Mouse (Mus musculus): ENCODE results near the gene Ugt8a. TPM values are rescaled to one million over a fixed set of nuclear protein-coding genes. Genes with fewer than 3 reads are reported as not detected.

The Ugt8a gene
- polyA plus RNA-seq, 1 experiment = 2.2 TPM

- Histone ChIP-seq H3K4me1 (ENCODE audit: control insufficient read depth, insufficient read depth, low read length) (no peaks in the 10 kb centered on the region), H3K4me3 (ENCODE audit: control insufficient read depth, low read depth, low read length) (no peak overlapping the region), H3K36me3 (ENCODE audit: control insufficient read depth, insufficient read depth, low read length) (no peaks in the 10 kb centered on the region), H3K27ac (ENCODE audit: control insufficient read depth, insufficient read depth, low read depth, low read length) (no peak overlapping the region), H3K27me3 (ENCODE audit: control insufficient read depth, insufficient read depth, low read length) (no peaks in the 10 kb centered on the region)
- TF ChIP-seq CTCF (IDR thresholded peaks at IDR 0.05; ENCODE audit: control insufficient read depth, insufficient read depth, insufficient replicate concordance, low read depth, low read length) (no peak), POLR2A (IDR thresholded peaks at IDR 0.05; ENCODE audit: control insufficient read depth, low read depth, low read length) (no peak)
These were observed 17.5 kb downstream of the Ugt8a start for GRCm38 (mm10) chr3:125920876-125921275.

DNA sequence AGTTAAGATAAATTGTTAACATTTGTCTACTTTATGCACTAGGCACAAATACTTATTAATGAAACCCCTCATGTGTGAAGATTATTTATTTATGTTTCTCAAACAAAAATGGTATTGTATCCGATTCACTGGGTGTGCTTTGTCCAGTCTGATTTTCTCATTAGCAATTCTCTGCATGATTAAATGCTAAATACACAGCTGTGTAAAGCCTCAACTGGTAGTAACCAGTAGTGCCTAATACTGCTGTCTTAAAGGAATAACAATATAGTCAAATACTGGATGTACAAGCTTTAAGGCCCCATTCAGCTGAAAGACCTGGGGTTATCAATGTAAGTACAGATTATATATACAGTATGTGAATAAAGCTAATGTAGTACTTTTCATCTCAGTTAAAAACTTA lies 39.4 kb downstream of the Ugt8a start:
- Histone ChIP-seq H3K27me3 (ENCODE audit: control insufficient read depth, insufficient read depth, low read length) (no peaks in the 10 kb centered on the region), H3K4me3 (ENCODE audit: control insufficient read depth, low read depth, low read length) (no peak overlapping the region), H3K36me3 (ENCODE audit: control insufficient read depth, insufficient read depth, low read length) (no peaks in the 10 kb centered on the region), H3K27ac (ENCODE audit: control insufficient read depth, insufficient read depth, low read depth, low read length) (no peak overlapping the region), H3K4me1 (ENCODE audit: control insufficient read depth, insufficient read depth, low read length) (no peaks in the 10 kb centered on the region)
- TF ChIP-seq CTCF (IDR thresholded peaks at IDR 0.05; ENCODE audit: control insufficient read depth, insufficient read depth, insufficient replicate concordance, low read depth, low read length) (no peak), POLR2A (IDR thresholded peaks at IDR 0.05; ENCODE audit: control insufficient read depth, low read depth, low read length) (no peak)

GRCm38 (mm10) chr3:125887109-125887508 lies 51.3 kb downstream of the Ugt8a start:
- Histone ChIP-seq H3K36me3 (ENCODE audit: control insufficient read depth, insufficient read depth, low read length) (no peaks in the 10 kb centered on the region), H3K27me3 (ENCODE audit: control insufficient read depth, insufficient read depth, low read length) (no peaks in the 10 kb centered on the region)

GRCm38 (mm10) chr3:125884879-125885278 lies 53.5 kb downstream of the Ugt8a start:
- Histone ChIP-seq H3K27me3 (ENCODE audit: control insufficient read depth, insufficient read depth, low read length) (no peaks in the 10 kb centered on the region), H3K4me1 (ENCODE audit: control insufficient read depth, insufficient read depth, low read length) (no peaks in the 10 kb centered on the region), H3K27ac (ENCODE audit: control insufficient read depth, insufficient read depth, low read depth, low read length) (no peak overlapping the region), H3K4me3 (ENCODE audit: control insufficient read depth, low read depth, low read length) (no peak overlapping the region), H3K36me3 (ENCODE audit: control insufficient read depth, insufficient read depth, low read length) (no peaks in the 10 kb centered on the region)
- TF ChIP-seq CTCF (IDR thresholded peaks at IDR 0.05; ENCODE audit: control insufficient read depth, insufficient read depth, insufficient replicate concordance, low read depth, low read length) = no peak
- TF ChIP-seq POLR2A (IDR thresholded peaks at IDR 0.05; ENCODE audit: control insufficient read depth, low read depth, low read length) = no peak

More at GRCm38 (mm10) chr3:125887109-125887508, 51.3 kb downstream of the Ugt8a start:
- Histone ChIP-seq H3K27ac (ENCODE audit: control insufficient read depth, insufficient read depth, low read depth, low read length) (no peak overlapping the region), H3K4me3 (ENCODE audit: control insufficient read depth, low read depth, low read length) (no peak overlapping the region), H3K4me1 (ENCODE audit: control insufficient read depth, insufficient read depth, low read length) (no peaks in the 10 kb centered on the region)
- TF ChIP-seq POLR2A (IDR thresholded peaks at IDR 0.05; ENCODE audit: control insufficient read depth, low read depth, low read length) (no peak), CTCF (IDR thresholded peaks at IDR 0.05; ENCODE audit: control insufficient read depth, insufficient read depth, insufficient replicate concordance, low read depth, low read length) (no peak)

DNA sequence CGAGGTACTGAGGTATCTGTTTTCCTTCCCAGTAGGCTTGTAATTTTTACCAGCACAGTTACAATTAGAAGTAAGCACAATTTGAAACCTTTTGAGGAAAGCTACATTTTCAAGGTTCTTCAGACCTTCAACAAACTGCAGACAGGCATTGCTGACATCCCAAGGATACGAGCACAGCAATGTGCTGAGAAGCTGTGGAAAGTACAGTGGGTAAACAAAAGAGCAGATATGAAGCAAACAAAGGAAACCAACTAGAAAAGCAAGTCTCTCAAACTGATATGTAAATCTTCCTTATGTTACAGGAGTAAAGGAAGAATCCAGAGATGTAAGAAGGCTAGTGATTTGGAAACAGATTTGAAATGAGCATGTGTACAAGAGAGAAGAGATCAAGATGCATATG lies 54.0 kb downstream of the Ugt8a start:
- Histone ChIP-seq H3K4me1 (ENCODE audit: control insufficient read depth, insufficient read depth, low read length) (no peaks in the 10 kb centered on the region), H3K4me3 (ENCODE audit: control insufficient read depth, low read depth, low read length) (no peak overlapping the region), H3K27ac (ENCODE audit: control insufficient read depth, insufficient read depth, low read depth, low read length) (no peak overlapping the region), H3K27me3 (ENCODE audit: control insufficient read depth, insufficient read depth, low read length) (no peaks in the 10 kb centered on the region), H3K36me3 (ENCODE audit: control insufficient read depth, insufficient read depth, low read length) (no peaks in the 10 kb centered on the region)
- TF ChIP-seq CTCF (IDR thresholded peaks at IDR 0.05; ENCODE audit: control insufficient read depth, insufficient read depth, insufficient replicate concordance, low read depth, low read length) (no peak), POLR2A (IDR thresholded peaks at IDR 0.05; ENCODE audit: control insufficient read depth, low read depth, low read length) (no peak)

DNA sequence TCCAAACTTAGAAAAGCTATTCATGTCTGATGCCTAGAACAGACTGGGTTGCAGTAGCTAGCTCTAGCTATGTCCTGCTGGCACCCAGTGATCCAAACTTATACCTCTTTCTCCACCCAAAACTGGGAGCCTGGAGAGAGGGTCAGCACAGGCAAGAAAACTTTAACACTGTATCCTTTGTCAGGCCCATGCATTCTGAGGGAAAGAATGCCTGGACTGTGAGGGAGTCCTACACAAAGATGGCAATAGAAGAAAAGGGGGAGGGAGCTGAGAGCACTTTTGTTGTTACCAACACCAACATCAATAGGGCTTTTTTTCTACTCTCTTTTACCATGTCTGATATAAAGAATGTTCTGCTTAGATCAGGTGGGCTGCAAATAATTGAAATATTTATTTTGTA lies 55.4 kb downstream of the Ugt8a start:
- no peak for TF ChIP-seq CTCF (IDR thresholded peaks at IDR 0.05; ENCODE audit: control insufficient read depth, insufficient read depth, insufficient replicate concordance, low read depth, low read length)
- no peak for TF ChIP-seq POLR2A (IDR thresholded peaks at IDR 0.05; ENCODE audit: control insufficient read depth, low read depth, low read length)
- H3K27me3 ChIP-seq (ENCODE audit: control insufficient read depth, insufficient read depth, low read length) = no peaks in the 10 kb centered on the region
- H3K27ac ChIP-seq (ENCODE audit: control insufficient read depth, insufficient read depth, low read depth, low read length) = no peak overlapping the region
- H3K36me3 ChIP-seq (ENCODE audit: control insufficient read depth, insufficient read depth, low read length) = no peaks in the 10 kb centered on the region
- H3K4me1 ChIP-seq (ENCODE audit: control insufficient read depth, insufficient read depth, low read length) = no peaks in the 10 kb centered on the region
- no peak overlapping the region for H3K4me3 ChIP-seq (ENCODE audit: control insufficient read depth, low read depth, low read length)

GRCm38 (mm10) chr3:125881835-125882234 lies 56.6 kb downstream of the Ugt8a start:
- Histone ChIP-seq H3K36me3 (ENCODE audit: control insufficient read depth, insufficient read depth, low read length) (no peaks in the 10 kb centered on the region), H3K27ac (ENCODE audit: control insufficient read depth, insufficient read depth, low read depth, low read length) (no peak overlapping the region), H3K4me1 (ENCODE audit: control insufficient read depth, insufficient read depth, low read length) (no peaks in the 10 kb centered on the region), H3K27me3 (ENCODE audit: control insufficient read depth, insufficient read depth, low read length) (no peaks in the 10 kb centered on the region), H3K4me3 (ENCODE audit: control insufficient read depth, low read depth, low read length) (no peak overlapping the region)
- TF ChIP-seq CTCF (IDR thresholded peaks at IDR 0.05; ENCODE audit: control insufficient read depth, insufficient read depth, insufficient replicate concordance, low read depth, low read length) = no peak
- no peak for TF ChIP-seq POLR2A (IDR thresholded peaks at IDR 0.05; ENCODE audit: control insufficient read depth, low read depth, low read length)

GRCm38 (mm10) chr3:125874371-125874770 lies 64.0 kb downstream of the Ugt8a start:
- Histone ChIP-seq H3K27me3 (ENCODE audit: control insufficient read depth, insufficient read depth, low read length) (no peaks in the 10 kb centered on the region), H3K4me1 (ENCODE audit: control insufficient read depth, insufficient read depth, low read length) (no peaks in the 10 kb centered on the region), H3K27ac (ENCODE audit: control insufficient read depth, insufficient read depth, low read depth, low read length) (no peak overlapping the region), H3K36me3 (ENCODE audit: control insufficient read depth, insufficient read depth, low read length) (no peaks in the 10 kb centered on the region), H3K4me3 (ENCODE audit: control insufficient read depth, low read depth, low read length) (no peak overlapping the region)
- TF ChIP-seq CTCF (IDR thresholded peaks at IDR 0.05; ENCODE audit: control insufficient read depth, insufficient read depth, insufficient replicate concordance, low read depth, low read length) = no peak
- TF ChIP-seq POLR2A (IDR thresholded peaks at IDR 0.05; ENCODE audit: control insufficient read depth, low read depth, low read length) = no peak

Data from testis, adult 2 months (tissue).